Mouse (Mus musculus) induced T-regulatory cell, adult 2 months (primary cell): ENCODE measurements around the gene Fam221b.
A peak's percentile ranks its signal among the peaks of the same experiment; 100 is the strongest.

Experiments used
- DNase-seq: peaks from one replicate; pipeline ENCODE4 v3.0.0-alpha.2; 2012; ENCODE audit warnings: low read depth

Gene Fam221b

GRCm38 (mm10) chr4:43613060-43613730, 55.8 kb downstream of the Fam221b start:
- DNase-seq: peak; percentile 24

- no peak for DNase-seq
These were observed 56.4 kb downstream of the Fam221b start for GRCm38 (mm10) chr4:43612534-43612933.
